Mouse (Mus musculus): ENCODE results near the gene Mvb12a. TPM values are rescaled to one million over a fixed set of nuclear protein-coding genes. Genes with fewer than 3 reads are reported as not detected.

The Mvb12a gene
- polyA plus RNA-seq, 1 experiment from 2014 or later = 56.9 TPM

Other genes with a start within 250 kb of the Mvb12a start
- 98.4 and 102 TPM in 2 replicates for gene Use1, start 176.1 kb upstream of the Mvb12a start, polyA plus RNA-seq (2015; fragmentation: Nextera tagmentation; extraction: Ambion mirVana)
- gene Ocel1, start 171.6 kb upstream of the Mvb12a start, polyA plus RNA-seq (2015; fragmentation: Nextera tagmentation; extraction: Ambion mirVana) = 7.3 and 8.0 TPM in 2 replicates
- 15.5 and 16.6 TPM in 2 replicates for gene Nr2f6, start 161.0 kb upstream of the Mvb12a start, polyA plus RNA-seq (2015; fragmentation: Nextera tagmentation; extraction: Ambion mirVana)
- gene Ushbp1, start 147.1 kb upstream of the Mvb12a start, polyA plus RNA-seq (2015; fragmentation: Nextera tagmentation; extraction: Ambion mirVana) = 5.5 and 6.0 TPM in 2 replicates
- gene Babam1, start 146.1 kb upstream of the Mvb12a start, polyA plus RNA-seq (2015; fragmentation: Nextera tagmentation; extraction: Ambion mirVana) = 102 and 108 TPM in 2 replicates
- gene Ankle1, start 136.9 kb upstream of the Mvb12a start, polyA plus RNA-seq (2015; fragmentation: Nextera tagmentation; extraction: Ambion mirVana) = 17.2 and 18.3 TPM in 2 replicates
- gene Abhd8, start 79.3 kb upstream of the Mvb12a start, polyA plus RNA-seq (2015; fragmentation: Nextera tagmentation; extraction: Ambion mirVana) = 139 and 140 TPM in 2 replicates
- gene Mrpl34, start 78.0 kb upstream of the Mvb12a start, polyA plus RNA-seq (2015; fragmentation: Nextera tagmentation; extraction: Ambion mirVana) = 189 and 199 TPM in 2 replicates
- 222 and 240 TPM in 2 replicates for gene Dda1, start 73.7 kb upstream of the Mvb12a start, polyA plus RNA-seq (2015; fragmentation: Nextera tagmentation; extraction: Ambion mirVana)
- gene Ano8, start 57.0 kb upstream of the Mvb12a start, polyA plus RNA-seq (2015; fragmentation: Nextera tagmentation; extraction: Ambion mirVana) = 9.4 and 9.8 TPM in 2 replicates
- 12.2 and 13.7 TPM in 2 replicates for gene Gtpbp3, start 54.8 kb upstream of the Mvb12a start, polyA plus RNA-seq (2015; fragmentation: Nextera tagmentation; extraction: Ambion mirVana)
- gene Plvap, start 31.2 kb upstream of the Mvb12a start, polyA plus RNA-seq (2015; fragmentation: Nextera tagmentation; extraction: Ambion mirVana) = 5.4 and 6.0 TPM in 2 replicates
- 0.11 TPM in 1 of 2 replicates, not detected in the other for gene Ccdc194, start 17.2 kb upstream of the Mvb12a start, polyA plus RNA-seq (2015; fragmentation: Nextera tagmentation; extraction: Ambion mirVana)
- gene Bst2, start 5.5 kb upstream of the Mvb12a start, polyA plus RNA-seq (2015; fragmentation: Nextera tagmentation; extraction: Ambion mirVana) = 8.5 and 8.8 TPM in 2 replicates
- 0.11 and 0.20 TPM in 2 replicates for gene Tmem221, start 15.9 kb downstream of the Mvb12a start, polyA plus RNA-seq (2015; fragmentation: Nextera tagmentation; extraction: Ambion mirVana)
- not detected in 2 replicates for gene Nxnl1, start 23.7 kb downstream of the Mvb12a start, polyA plus RNA-seq (2015; fragmentation: Nextera tagmentation; extraction: Ambion mirVana)
- gene Slc27a1, start 26.0 kb downstream of the Mvb12a start, polyA plus RNA-seq (2015; fragmentation: Nextera tagmentation; extraction: Ambion mirVana) = 68.5 and 71.8 TPM in 2 replicates
- 191 TPM in 2 replicates for gene Pgls, start 49.3 kb downstream of the Mvb12a start, polyA plus RNA-seq (2015; fragmentation: Nextera tagmentation; extraction: Ambion mirVana)
- 4.9 and 5.5 TPM in 2 replicates for gene Fam129c, start 54.7 kb downstream of the Mvb12a start, polyA plus RNA-seq (2015; fragmentation: Nextera tagmentation; extraction: Ambion mirVana)
- 54.3 and 56.2 TPM in 2 replicates for gene Colgalt1, start 68.1 kb downstream of the Mvb12a start, polyA plus RNA-seq (2015; fragmentation: Nextera tagmentation; extraction: Ambion mirVana)
- 23.3 and 23.6 TPM in 2 replicates for gene Unc13a, start 128.8 kb downstream of the Mvb12a start, polyA plus RNA-seq (2015; fragmentation: Nextera tagmentation; extraction: Ambion mirVana)
- gene Jak3, start 133.4 kb downstream of the Mvb12a start, polyA plus RNA-seq (2015; fragmentation: Nextera tagmentation; extraction: Ambion mirVana) = 2.9 and 3.3 TPM in 2 replicates
- 0.54 TPM in 1 of 2 replicates, not detected in the other for gene Insl3, start 146.3 kb downstream of the Mvb12a start, polyA plus RNA-seq (2015; fragmentation: Nextera tagmentation; extraction: Ambion mirVana)
- 0.42 and 0.46 TPM in 2 replicates for gene B3gnt3, start 158.9 kb downstream of the Mvb12a start, polyA plus RNA-seq (2015; fragmentation: Nextera tagmentation; extraction: Ambion mirVana)
- gene Fcho1, start 182.8 kb downstream of the Mvb12a start, polyA plus RNA-seq (2015; fragmentation: Nextera tagmentation; extraction: Ambion mirVana) = 70.9 and 71.7 TPM in 2 replicates

Data from forebrain, embryonic 15.5 days (tissue).